Mouse (Mus musculus): ENCODE results near the gene Txndc5. TPM values are rescaled to one million over a fixed set of nuclear protein-coding genes. Genes with fewer than 3 reads are reported as not detected.

Gene Txndc5
- 10 to 100 TPM; 42.7 to 46.0 TPM for total RNA-seq (2021)
- long read RNA-seq, experiment 1, transcript Txndc5-201 (10 exons, 2,843 nt): major isoform, 123 of 135 reads
- long read RNA-seq, experiment 1, partial matches to known transcripts: 2 of 135 reads
- long read RNA-seq, experiment 1, other reads (novel, unspliced or antisense): 4 of 135 reads
- long read RNA-seq, experiment 2, transcript Txndc5-201 (10 exons, 2,843 nt): major isoform, 92 of 101 reads
- long read RNA-seq, experiment 2, partial matches to known transcripts: 6 of 101 reads
- long read RNA-seq, experiment 2, other reads (novel, unspliced or antisense): 1 of 101 reads

- intact Hi-C loops (cut with DNase I): no loop called here
- no peak for DNase-seq (ENCODE audit: low spot score in 2 of 2)
Observed at GRCm38 (mm10) chr13:38528687-38529294, at the start of gene Txndc5. TSS of gene Txndc5 (minus strand) at chr13:38528824.

- intact Hi-C loops (cut with DNase I): no loop called here
- no peak for DNase-seq (ENCODE audit: low spot score in 2 of 2)
Observed at GRCm38 (mm10) chr13:38574668-38575067, 46.0 kb upstream of the Txndc5 start.

GRCm38 (mm10) chr13:38573281-38573680 is 44.7 kb upstream of the Txndc5 start:
- intact Hi-C loops (cut with DNase I): no loop called here
- no peak for DNase-seq (ENCODE audit: low spot score in 2 of 2)

GRCm38 (mm10) chr13:38565245-38565644 is 36.6 kb upstream of the Txndc5 start:
- intact Hi-C loops (cut with DNase I): no loop called here
- no peak for DNase-seq (ENCODE audit: low spot score in 2 of 2)

- intact Hi-C loops (cut with DNase I): no loop called here
- DNase-seq (ENCODE audit: low spot score in 2 of 2): no peak
Observed at GRCm38 (mm10) chr13:38554611-38555010, 26.0 kb upstream of the Txndc5 start.

GRCm38 (mm10) chr13:38554210-38554609 is 25.6 kb upstream of the Txndc5 start:
- DNase-seq (ENCODE audit: low spot score in 2 of 2): no peak
- intact Hi-C loops (cut with DNase I): no loop called here

- intact Hi-C loops (cut with DNase I): no loop called here
- no peak for DNase-seq (ENCODE audit: low spot score in 2 of 2)
Observed at GRCm38 (mm10) chr13:38548681-38549080, 20.1 kb upstream of the Txndc5 start.

- intact Hi-C loops (cut with DNase I): no loop called here
- DNase-seq (ENCODE audit: low spot score in 2 of 2): no peak
Observed at GRCm38 (mm10) chr13:38547717-38548116, 19.1 kb upstream of the Txndc5 start.

- intact Hi-C loops (cut with DNase I): no loop called here
- no peak for DNase-seq (ENCODE audit: low spot score in 2 of 2)
Observed at GRCm38 (mm10) chr13:38546754-38547153, 18.1 kb upstream of the Txndc5 start.

- intact Hi-C loops (cut with DNase I): no loop called here
- DNase-seq (ENCODE audit: low spot score in 2 of 2): no peak
Observed at GRCm38 (mm10) chr13:38545460-38545859, 16.8 kb upstream of the Txndc5 start.

GRCm38 (mm10) chr13:38544769-38545445 is 16.3 kb upstream of the Txndc5 start:
- intact Hi-C loops (cut with DNase I): no loop called here
- DNase-seq (ENCODE audit: low spot score in 2 of 2): no peak

- DNase-seq (ENCODE audit: low spot score in 2 of 2): no peak
- intact Hi-C loops (cut with DNase I): no loop called here
Observed at GRCm38 (mm10) chr13:38543455-38544125, 15.0 kb upstream of the Txndc5 start.

- no peak for DNase-seq (ENCODE audit: low spot score in 2 of 2)
- intact Hi-C loops (cut with DNase I): no loop called here
Observed at GRCm38 (mm10) chr13:38539192-38539900, 10.7 kb upstream of the Txndc5 start.

- intact Hi-C loops (cut with DNase I): no loop called here
Observed at GRCm38 (mm10) chr13:38537521-38537920, 8.9 kb upstream of the Txndc5 start.

GRCm38 (mm10) chr13:38534731-38535130 is 6.1 kb upstream of the Txndc5 start:
- intact Hi-C loops (cut with DNase I): no loop called here
- DNase-seq (ENCODE audit: low spot score in 2 of 2): no peak

More at GRCm38 (mm10) chr13:38537521-38537920, 8.9 kb upstream of the Txndc5 start:
- no peak for DNase-seq (ENCODE audit: low spot score in 2 of 2)

GRCm38 (mm10) chr13:38534016-38534415 is 5.4 kb upstream of the Txndc5 start:
- intact Hi-C loops (cut with DNase I): no loop called here
- DNase-seq (ENCODE audit: low spot score in 2 of 2): no peak

- DNase-seq (ENCODE audit: low spot score in 2 of 2): no peak
- intact Hi-C loops (cut with DNase I): no loop called here
Observed at GRCm38 (mm10) chr13:38533461-38533860, 4.8 kb upstream of the Txndc5 start.

GRCm38 (mm10) chr13:38531498-38531897 is 2.9 kb upstream of the Txndc5 start:
- intact Hi-C loops (cut with DNase I): no loop called here
- no peak for DNase-seq (ENCODE audit: low spot score in 2 of 2)

GRCm38 (mm10) chr13:38529576-38529975 is 952 bp upstream of the Txndc5 start:
- DNase-seq (ENCODE audit: low spot score in 2 of 2): no peak
- intact Hi-C loops (cut with DNase I): no loop called here
